Mouse (Mus musculus) stomach, adult 2 months (tissue): ENCODE data around the gene Olfr773. TPM values are rescaled to one million over a fixed set of nuclear protein-coding genes. Genes with fewer than 3 reads are reported as not detected.

Experiments
- polyA plus RNA-seq: library from polyadenylated mRNA; depleted of rRNA; stranded (reverse); fragments of >200 nt; gene quantifications from 2 replicates; pipeline ENCODE4 v1.2.3, GENCODE M21; 2012; rRNA removed

Gene Olfr773
- not detected in 2 replicates for polyA plus RNA-seq

DNA sequence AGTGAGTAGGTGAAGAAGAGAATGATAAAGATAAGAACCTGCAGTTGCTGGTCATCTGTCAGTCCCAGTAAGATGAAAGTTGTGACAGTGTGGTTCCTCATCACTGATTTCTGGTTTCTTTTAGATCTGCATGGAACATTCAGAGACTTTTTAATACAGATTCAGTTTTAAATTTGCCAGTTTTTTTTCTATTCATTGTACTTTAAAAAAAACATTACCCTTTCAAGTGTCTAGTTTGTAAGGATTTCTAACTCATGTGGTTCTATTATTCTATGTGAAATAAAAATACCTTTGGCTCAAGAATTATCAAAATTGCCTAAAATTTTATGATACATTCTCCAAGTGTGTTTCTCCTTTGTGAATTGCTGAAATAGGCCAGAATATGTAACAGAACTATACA lies at the start of gene Olfr773:
Gene Olfr773, minus strand, starts transcription at position 101 of the 400 bp plus-strand sequence.

DNA sequence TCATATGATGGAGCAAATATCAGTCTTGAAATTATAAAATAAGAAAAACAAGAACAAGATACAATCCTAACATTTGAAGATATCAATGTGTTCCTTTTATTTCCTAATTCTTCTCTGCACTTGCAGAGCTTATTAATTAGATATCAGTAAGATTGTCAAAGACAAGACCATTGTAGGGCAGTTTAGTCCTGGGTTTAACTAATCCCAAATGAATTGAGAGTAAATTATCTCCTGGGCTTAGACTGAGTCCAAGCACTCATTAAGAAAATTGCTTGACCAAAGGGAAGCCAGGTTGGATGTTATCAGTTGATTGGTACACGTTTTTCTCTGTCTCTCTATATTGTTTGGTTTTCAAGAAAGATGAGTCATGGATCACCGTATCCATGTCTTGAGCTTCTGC lies 48.7 kb upstream of the Olfr773 start, which contains the start of gene Olfr774:
Gene Olfr774, plus strand, starts transcription at position 301 of the 400 bp plus-strand sequence.

DNA sequence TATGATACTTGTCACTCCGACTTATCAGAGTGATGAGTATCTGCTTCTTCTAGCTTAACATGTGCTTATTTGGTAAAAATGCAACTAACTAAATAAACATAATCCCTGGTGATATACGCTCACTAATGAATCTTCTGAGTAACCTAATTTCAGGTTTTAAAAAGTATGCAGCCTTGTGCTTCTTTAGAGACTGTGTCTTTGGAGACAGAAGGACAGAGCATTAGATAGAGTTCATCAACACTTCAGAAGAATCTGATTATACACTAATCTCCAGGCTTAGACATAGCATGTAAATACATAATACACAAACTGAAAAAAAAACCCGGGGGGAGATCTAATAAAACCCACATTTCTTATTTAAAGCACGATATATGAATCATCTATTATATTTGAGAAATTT lies 9.4 kb downstream of the Olfr773 start, which contains the start of gene Olfr772:
Gene Olfr772, minus strand, starts transcription at position 101 of the 400 bp plus-strand sequence.

DNA sequence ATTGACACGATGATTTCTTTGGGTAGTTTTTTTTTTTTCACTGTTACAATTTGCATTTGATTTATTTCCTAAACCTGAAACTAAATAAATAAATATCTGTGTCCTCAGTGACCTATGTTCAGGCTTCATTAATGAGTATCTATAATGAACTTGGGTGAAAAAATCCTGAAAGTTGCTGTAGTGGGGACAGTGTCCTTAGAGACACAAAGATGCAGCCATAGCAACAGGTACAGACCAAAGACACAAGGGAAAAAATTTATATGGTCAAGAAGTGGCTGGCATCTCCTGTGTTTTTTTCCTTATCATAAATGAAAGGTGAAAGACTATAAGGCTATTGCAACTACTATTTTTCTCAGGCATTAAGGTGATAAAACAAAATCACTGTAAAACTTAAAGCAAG lies 22.6 kb downstream of the Olfr773 start, which contains the start of gene Olfr771:
Gene Olfr771, minus strand, starts transcription at position 101 of the 400 bp plus-strand sequence.

GRCm38 (mm10) chr10:129138898-129139297 lies 48.3 kb downstream of the Olfr773 start, which contains the start of gene Olfr770:
Gene Olfr770, minus strand, starts transcription at chr10:129138998.

Other genes starting within 250 kb of the Olfr773 start
- gene Mettl7b, start 226.4 kb downstream of the Olfr773 start, polyA plus RNA-seq = 2.9 and 4.1 TPM in 2 replicates
- gene Olfr9, start 198.0 kb downstream of the Olfr773 start, polyA plus RNA-seq = not detected in 2 replicates
- not detected in 2 replicates for gene Olfr763, start 176.6 kb downstream of the Olfr773 start, polyA plus RNA-seq
- not detected in 2 replicates for gene Olfr764-ps1, start 147.5 kb downstream of the Olfr773 start, polyA plus RNA-seq
- gene Olfr765, start 137.4 kb downstream of the Olfr773 start, polyA plus RNA-seq = not detected in 2 replicates
- gene Olfr766-ps1, start 118.4 kb downstream of the Olfr773 start, polyA plus RNA-seq = not detected in 2 replicates
- gene Olfr767, start 104.5 kb downstream of the Olfr773 start, polyA plus RNA-seq = not detected in 2 replicates
- not detected in 2 replicates for gene Olfr768, start 88.0 kb downstream of the Olfr773 start, polyA plus RNA-seq
- not detected in 2 replicates for gene Olfr769, start 69.6 kb downstream of the Olfr773 start, polyA plus RNA-seq
- not detected in 2 replicates for gene Olfr770, start 48.4 kb downstream of the Olfr773 start, polyA plus RNA-seq
- gene Olfr771, start 22.7 kb downstream of the Olfr773 start, polyA plus RNA-seq = not detected in 2 replicates
- gene Olfr772, start 9.5 kb downstream of the Olfr773 start, polyA plus RNA-seq = not detected in 2 replicates
- gene Olfr774, start 48.8 kb upstream of the Olfr773 start, polyA plus RNA-seq = not detected in 2 replicates
- gene Olfr775, start 61.0 kb upstream of the Olfr773 start, polyA plus RNA-seq = not detected in 2 replicates
- not detected in 2 replicates for gene Olfr776, start 71.7 kb upstream of the Olfr773 start, polyA plus RNA-seq
- gene Olfr777, start 84.1 kb upstream of the Olfr773 start, polyA plus RNA-seq = not detected in 2 replicates
- not detected in 2 replicates for gene Olfr780, start 130.7 kb upstream of the Olfr773 start, polyA plus RNA-seq
- not detected in 2 replicates for gene Olfr781, start 141.4 kb upstream of the Olfr773 start, polyA plus RNA-seq
- not detected in 2 replicates for gene Olfr782, start 161.4 kb upstream of the Olfr773 start, polyA plus RNA-seq
- gene Olfr784, start 196.7 kb upstream of the Olfr773 start, polyA plus RNA-seq = 0.03 TPM in 1 of 2 replicates, not detected in the other
- not detected in 2 replicates for gene Olfr785, start 218.0 kb upstream of the Olfr773 start, polyA plus RNA-seq
- not detected in 2 replicates for gene Olfr786, start 239.9 kb upstream of the Olfr773 start, polyA plus RNA-seq